Mouse (Mus musculus) gastrocnemius, adult 8-10 months (tissue): ENCODE data around the gene Isoc2a. TPM values are rescaled to one million over a fixed set of nuclear protein-coding genes. Genes with fewer than 3 reads are reported as not detected.
"Not testable (repeated sequence)": the region's sequence is repeated elsewhere in the genome, so short reads cannot be mapped to it uniquely, and the experiment has no call there.

Experiments
- DNase-seq, 2 experiments: peaks; one replicate each; pipeline ENCODE4 v3.0.0; 2022; ENCODE audit warnings: low spot score in 2 of 2
- total RNA-seq, 4 experiments: library from RNA; stranded (reverse); gene quantifications; 2 replicates each; pipeline ENCODE4 v1.2.4; 2022

Gene Isoc2a
- total RNA-seq: 10 to 100 TPM; 23.6 to 32.4 (median 28.2) TPM

- peak; percentile 84 to 90 for DNase-seq
Observed at GRCm38 (mm10) chr7:4876753-4877221, at the start of gene Isoc2a. Gene Isoc2a (plus strand): TSS chr7:4877153.

- no peak for DNase-seq
Observed at GRCm38 (mm10) chr7:4830476-4830875, 46.5 kb upstream of the Isoc2a start.

- no peak for DNase-seq
Observed at GRCm38 (mm10) chr7:4835631-4836327, 41.2 kb upstream of the Isoc2a start.

DNA sequence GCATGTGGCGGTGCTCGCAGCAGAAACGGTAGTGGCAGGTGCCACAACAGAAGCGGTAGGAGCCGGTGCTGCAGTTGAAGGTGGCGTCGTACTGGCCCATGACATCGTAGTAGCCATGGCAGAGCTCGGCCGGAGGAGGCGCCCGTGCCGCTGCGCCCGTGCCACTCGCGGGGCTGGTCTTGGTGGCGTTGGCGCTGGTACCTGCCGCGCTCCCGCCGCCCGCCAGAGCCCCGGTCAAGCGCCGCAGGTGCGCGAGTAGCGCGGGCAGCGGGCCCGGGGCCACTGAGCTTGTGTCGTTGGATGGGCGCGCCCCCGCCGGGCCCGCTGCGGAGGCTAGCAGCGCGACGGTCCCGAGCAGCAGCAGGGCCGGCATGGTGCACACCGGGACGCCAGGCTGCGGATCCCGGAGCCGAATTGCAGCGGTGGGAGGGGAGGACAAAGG, 40.6 kb upstream of the Isoc2a start:
- DNase-seq: peak; percentile 15 to 50

DNA sequence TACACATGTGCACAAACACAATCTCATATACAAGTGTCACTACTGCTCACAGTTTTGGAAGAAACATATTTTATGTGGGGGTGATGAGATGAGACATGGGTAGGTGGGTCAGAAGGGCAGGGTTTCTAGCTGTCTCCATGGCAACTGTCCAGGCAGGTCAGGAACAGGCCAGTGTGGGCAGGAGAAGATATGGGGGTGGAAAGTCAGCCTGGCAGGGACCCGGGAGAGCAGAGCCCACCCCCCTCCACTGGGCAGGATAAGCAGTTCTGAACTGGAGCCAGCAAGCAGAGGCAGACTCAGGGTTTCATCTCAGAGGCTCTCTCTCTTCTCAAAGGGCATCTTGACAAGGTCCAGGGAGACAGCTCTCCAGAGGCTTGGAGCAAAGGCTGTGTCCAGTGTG, 39.3 kb upstream of the Isoc2a start:
- no peak for DNase-seq

- no peak for DNase-seq
Observed at GRCm38 (mm10) chr7:4842077-4842476, 34.9 kb upstream of the Isoc2a start.

DNA sequence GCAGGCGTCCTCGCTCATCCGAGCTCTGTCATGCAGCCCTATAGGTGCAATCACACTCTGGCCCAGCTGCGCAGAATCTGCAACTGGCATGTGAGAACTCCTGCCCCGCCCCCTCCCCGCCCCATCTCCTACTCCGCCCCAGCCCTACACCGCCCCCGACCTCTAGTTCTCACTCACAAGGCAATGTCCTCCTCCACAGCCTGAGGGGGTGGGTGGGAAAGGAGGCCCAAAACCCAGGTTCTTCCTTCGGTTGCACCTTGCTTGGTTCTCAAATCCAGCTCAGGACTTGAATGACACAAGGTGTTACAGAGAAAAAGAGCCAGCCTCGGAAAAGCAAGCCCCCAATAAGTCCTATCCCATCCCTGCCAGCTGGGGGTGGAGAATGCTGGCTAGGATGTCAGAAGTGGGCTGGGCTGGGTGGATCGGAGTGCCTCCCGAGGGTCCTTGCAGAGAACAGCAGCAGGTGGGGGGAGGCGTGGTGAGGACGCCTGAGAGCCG, 34.3 kb upstream of the Isoc2a start:
- no peak for DNase-seq

DNA sequence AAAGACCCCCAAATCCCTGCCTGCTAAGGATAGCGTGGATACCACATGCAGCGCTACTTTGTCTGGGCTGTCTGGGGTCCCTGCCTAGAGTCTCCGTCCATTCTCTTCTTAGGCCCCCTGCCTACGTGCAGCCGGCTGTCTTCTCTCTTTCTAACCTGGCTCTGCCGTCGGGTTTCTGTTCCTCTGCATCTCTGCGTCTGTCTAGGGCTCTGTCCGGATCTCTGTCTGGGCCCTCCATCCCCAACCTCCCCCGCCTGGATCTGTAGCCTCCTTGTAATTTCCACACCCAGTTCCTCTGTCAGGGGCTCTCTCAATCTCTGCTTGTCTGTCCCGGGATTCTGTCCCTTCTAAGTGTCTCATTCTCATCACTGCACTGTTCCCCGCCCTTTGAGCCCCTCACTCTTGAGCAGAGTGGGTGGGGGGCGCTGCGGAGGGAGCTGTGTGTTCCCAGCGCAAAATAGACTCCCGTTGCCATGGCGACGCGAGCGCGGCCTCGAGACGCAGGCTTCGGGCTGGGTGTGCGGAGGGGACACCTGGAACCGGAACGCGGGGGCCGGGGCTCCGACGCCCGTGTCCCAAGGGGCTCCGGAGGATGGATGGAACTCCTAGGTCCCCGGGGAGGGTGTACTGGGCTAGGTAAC, 33.2 kb upstream of the Isoc2a start:
- DNase-seq: no peak

- DNase-seq: no peak
Observed at GRCm38 (mm10) chr7:4844245-4844916, 32.6 kb upstream of the Isoc2a start, which contains the start of gene Shisa7. Gene Shisa7 (minus strand): TSS chr7:4844696.

GRCm38 (mm10) chr7:4844917-4845309, 32.0 kb upstream of the Isoc2a start:
- DNase-seq: no peak

GRCm38 (mm10) chr7:4849372-4849771, 27.6 kb upstream of the Isoc2a start:
- DNase-seq: no peak

- no peak for DNase-seq
Observed at GRCm38 (mm10) chr7:4850621-4851314, 26.2 kb upstream of the Isoc2a start.

DNA sequence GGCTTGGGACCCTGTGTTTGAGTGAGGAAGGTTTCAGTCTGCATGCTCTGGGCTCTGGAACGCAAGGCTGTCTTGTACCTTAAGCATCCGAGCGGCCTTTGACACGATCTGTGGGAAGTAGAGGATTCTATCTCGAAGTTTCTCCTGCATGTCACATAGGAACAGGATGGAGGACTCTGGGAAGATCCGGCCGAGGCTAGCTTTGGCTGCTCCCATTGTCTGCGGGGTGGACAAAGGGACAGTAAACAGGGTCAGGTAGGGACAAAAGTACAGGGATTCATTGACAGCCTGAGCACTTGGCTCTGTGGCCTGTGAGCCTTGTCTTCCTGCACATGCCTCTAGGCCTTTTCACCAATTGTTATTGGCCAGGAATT, 25.7 kb upstream of the Isoc2a start:
- DNase-seq: no peak

DNA sequence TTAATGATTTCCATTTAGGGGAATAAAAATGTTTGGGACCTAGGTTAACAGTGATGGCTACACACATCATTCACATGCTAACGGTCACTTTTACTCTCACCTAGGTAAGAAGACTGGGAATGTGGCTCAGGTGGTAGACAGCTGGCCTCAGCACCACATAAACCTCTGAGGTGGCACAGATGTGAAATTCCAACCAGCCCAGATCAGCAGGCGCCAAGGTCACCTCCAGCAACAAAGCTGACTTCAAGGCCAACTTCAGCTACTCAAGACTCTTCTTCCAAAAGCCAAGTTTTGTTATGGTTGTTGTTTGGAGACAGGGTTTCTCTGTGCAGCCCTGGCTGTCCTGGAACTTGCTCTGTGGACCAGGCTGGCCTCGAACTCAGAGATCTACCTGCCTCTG, 23.3 kb upstream of the Isoc2a start:
- no peak for DNase-seq

GRCm38 (mm10) chr7:4856508-4856907, 20.4 kb upstream of the Isoc2a start:
- DNase-seq: no peak

DNA sequence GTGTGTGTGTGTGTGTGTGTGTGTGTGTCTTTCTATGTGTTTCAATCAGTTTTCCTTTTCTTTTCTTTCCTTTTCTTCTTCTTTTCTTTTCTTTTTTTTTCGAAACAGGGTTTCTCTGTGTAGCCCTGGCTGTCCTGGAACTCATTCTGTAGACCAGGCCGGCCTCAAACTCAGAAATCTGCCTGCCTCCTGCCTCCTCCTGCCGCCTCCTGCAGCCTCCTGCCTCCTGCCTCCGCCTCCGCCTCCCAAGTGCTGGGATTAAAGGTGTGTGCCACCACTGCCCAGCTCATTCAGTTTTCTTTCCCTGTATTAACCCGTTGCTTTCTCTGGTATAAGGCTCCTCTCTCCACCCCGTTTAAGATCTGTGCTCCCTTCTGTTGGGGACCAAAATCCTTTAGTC, 19.6 kb upstream of the Isoc2a start:
- no peak for DNase-seq

- DNase-seq: no peak
Observed at GRCm38 (mm10) chr7:4859418-4859978, 17.5 kb upstream of the Isoc2a start.

DNA sequence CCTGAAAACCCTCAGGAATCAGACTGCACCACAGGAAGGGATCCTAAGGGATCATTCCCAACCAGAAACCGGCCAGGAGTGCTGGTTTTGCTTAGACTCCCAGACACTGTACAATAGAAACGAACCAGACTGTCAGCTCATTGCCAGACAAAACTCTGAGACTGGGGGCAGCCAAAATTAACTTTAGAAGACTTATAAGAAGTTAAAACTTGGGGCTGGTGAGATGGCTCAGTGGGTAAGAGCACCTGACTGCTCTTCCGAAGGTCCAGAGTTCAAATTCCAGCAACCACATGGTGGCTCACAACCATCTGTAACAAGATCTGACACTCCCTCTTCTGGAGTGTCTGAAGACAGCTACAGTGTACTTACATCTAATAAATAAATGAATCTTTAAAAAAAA, 16.0 kb upstream of the Isoc2a start:
- not testable (repeated sequence) for DNase-seq

DNA sequence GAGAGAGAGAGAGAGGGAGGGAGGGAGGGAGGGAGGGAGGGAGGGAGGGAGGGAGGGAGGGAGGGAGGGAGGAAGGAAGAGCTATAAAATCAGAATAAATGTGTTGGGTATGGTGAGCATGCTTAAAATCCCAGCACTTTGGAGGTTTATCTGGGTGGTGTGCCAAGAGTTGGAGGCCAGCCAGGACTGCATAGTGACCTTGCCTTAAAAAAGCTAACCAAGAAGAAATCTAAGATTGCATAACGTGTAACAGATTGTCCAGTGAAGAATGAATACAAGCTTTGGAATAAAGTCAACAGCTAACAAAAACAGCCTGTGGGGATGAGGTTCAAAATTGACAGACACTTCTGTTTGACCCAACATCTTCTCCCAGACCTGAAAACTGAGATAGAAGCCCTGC, 13.9 kb upstream of the Isoc2a start:
- peak; percentile 29 to 59 for DNase-seq

DNA sequence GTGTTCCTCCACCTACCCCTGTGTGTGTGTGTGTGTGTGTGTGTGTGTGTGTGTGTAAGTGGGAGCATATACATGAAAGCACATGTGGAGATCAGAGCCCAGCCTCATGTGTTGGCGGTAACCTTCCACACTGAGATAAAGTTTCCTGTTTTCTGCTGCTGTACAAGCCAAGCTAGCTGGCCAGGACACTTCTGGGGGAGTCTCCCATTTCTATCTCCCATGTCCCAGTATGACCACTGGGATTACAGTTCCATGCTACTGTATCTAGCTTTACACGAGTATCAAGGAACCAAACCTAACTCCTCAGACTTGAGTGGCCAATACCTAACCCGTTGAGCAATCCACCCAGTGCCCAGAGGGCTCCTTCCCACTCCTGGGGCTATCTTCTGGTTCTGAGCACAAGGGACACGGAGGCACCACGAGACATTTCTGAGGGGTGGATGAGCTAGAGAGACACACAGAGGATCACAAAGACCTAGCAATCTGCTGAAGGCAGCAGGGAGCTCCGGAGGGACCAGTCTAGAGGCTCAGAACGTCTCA, 13.3 kb upstream of the Isoc2a start:
- DNase-seq: no peak
